Mouse (Mus musculus): ENCODE results near the gene Sdc4. TPM values are rescaled to one million over a fixed set of nuclear protein-coding genes. Genes with fewer than 3 reads are reported as not detected.

Gene Sdc4
- total RNA-seq, 2 experiments from 2014 or later: 98.5 TPM

GRCm38 (mm10) chr2:164453047-164453757 lies 9.5 kb upstream of the Sdc4 start:
- DNase-seq (ENCODE audit: low spot score in 2 of 2): no peak
- intact Hi-C loops (cut with DNase I): no loop called here

- intact Hi-C loops (cut with DNase I): no loop called here
- no peak for DNase-seq (ENCODE audit: low spot score in 2 of 2)
Observed at GRCm38 (mm10) chr2:164452000-164452676, 8.5 kb upstream of the Sdc4 start.

GRCm38 (mm10) chr2:164449341-164450042 lies 5.8 kb upstream of the Sdc4 start:
- intact Hi-C loops (cut with DNase I): no loop called here
- no peak for DNase-seq (ENCODE audit: low spot score in 2 of 2)

- intact Hi-C loops (cut with DNase I): no loop called here
- no peak for DNase-seq (ENCODE audit: low spot score in 2 of 2)
Observed at GRCm38 (mm10) chr2:164448921-164449320, 5.2 kb upstream of the Sdc4 start.

- DNase-seq (ENCODE audit: low spot score in 2 of 2): no peak
- intact Hi-C loops (cut with DNase I): no loop called here
Observed at GRCm38 (mm10) chr2:164448140-164448539, 4.5 kb upstream of the Sdc4 start.

GRCm38 (mm10) chr2:164446086-164446469 lies 2.4 kb upstream of the Sdc4 start:
- no peak for DNase-seq (ENCODE audit: low spot score in 2 of 2)
- intact Hi-C loops (cut with DNase I): no loop called here

- intact Hi-C loops (cut with DNase I): no loop called here
- no peak for DNase-seq (ENCODE audit: low spot score in 2 of 2)
Observed at GRCm38 (mm10) chr2:164445399-164446085, 1.9 kb upstream of the Sdc4 start.

GRCm38 (mm10) chr2:164444701-164445100 lies 1.0 kb upstream of the Sdc4 start:
- intact Hi-C loops (cut with DNase I): no loop called here
- DNase-seq (ENCODE audit: low spot score in 2 of 2): no peak

- intact Hi-C loops (cut with DNase I): no loop called here
- DNase-seq (ENCODE audit: low spot score in 2 of 2): peak; percentile 65 to 73
Observed at GRCm38 (mm10) chr2:164443051-164443437, 643 bp downstream of the Sdc4 start.

- intact Hi-C loops (cut with DNase I): no loop called here
- no peak for DNase-seq (ENCODE audit: low spot score in 2 of 2)
Observed at GRCm38 (mm10) chr2:164442315-164443050, 1.2 kb downstream of the Sdc4 start.

- intact Hi-C loops (cut with DNase I): no loop called here
- no peak for DNase-seq (ENCODE audit: low spot score in 2 of 2)
Observed at GRCm38 (mm10) chr2:164441731-164442130, 2.0 kb downstream of the Sdc4 start.

GRCm38 (mm10) chr2:164441155-164441554 lies 2.5 kb downstream of the Sdc4 start:
- intact Hi-C loops (cut with DNase I): no loop called here
- no peak for DNase-seq (ENCODE audit: low spot score in 2 of 2)

- intact Hi-C loops (cut with DNase I): no loop called here
Observed at GRCm38 (mm10) chr2:164440314-164440713, 3.4 kb downstream of the Sdc4 start.

GRCm38 (mm10) chr2:164439001-164439421 lies 4.7 kb downstream of the Sdc4 start:
- intact Hi-C loops (cut with DNase I): no loop called here
- peak; percentile 33 to 36 for DNase-seq (ENCODE audit: low spot score in 2 of 2)

More at GRCm38 (mm10) chr2:164440314-164440713, 3.4 kb downstream of the Sdc4 start:
- DNase-seq (ENCODE audit: low spot score in 2 of 2): no peak

- DNase-seq (ENCODE audit: low spot score in 2 of 2): no peak
- intact Hi-C loops (cut with DNase I): no loop called here
Observed at GRCm38 (mm10) chr2:164438257-164438656, 5.4 kb downstream of the Sdc4 start.

GRCm38 (mm10) chr2:164437710-164438109 lies 6.0 kb downstream of the Sdc4 start:
- DNase-seq (ENCODE audit: low spot score in 2 of 2): no peak
- intact Hi-C loops (cut with DNase I): no loop called here

- intact Hi-C loops (cut with DNase I): no loop called here
- no peak for DNase-seq (ENCODE audit: low spot score in 2 of 2)
Observed at GRCm38 (mm10) chr2:164436961-164437360, 6.7 kb downstream of the Sdc4 start.

GRCm38 (mm10) chr2:164436215-164436913 lies 7.3 kb downstream of the Sdc4 start:
- intact Hi-C loops (cut with DNase I): no loop called here
- no peak for DNase-seq (ENCODE audit: low spot score in 2 of 2)
